Mouse (Mus musculus): ENCODE measurements at regions not wholly inside any gene's neighbourhood (a gene's known extent, or its start where the extent isn't known, plus 50 kb on each side); places are given as distances from the start of the nearest gene placed in this dataset.

DNA sequence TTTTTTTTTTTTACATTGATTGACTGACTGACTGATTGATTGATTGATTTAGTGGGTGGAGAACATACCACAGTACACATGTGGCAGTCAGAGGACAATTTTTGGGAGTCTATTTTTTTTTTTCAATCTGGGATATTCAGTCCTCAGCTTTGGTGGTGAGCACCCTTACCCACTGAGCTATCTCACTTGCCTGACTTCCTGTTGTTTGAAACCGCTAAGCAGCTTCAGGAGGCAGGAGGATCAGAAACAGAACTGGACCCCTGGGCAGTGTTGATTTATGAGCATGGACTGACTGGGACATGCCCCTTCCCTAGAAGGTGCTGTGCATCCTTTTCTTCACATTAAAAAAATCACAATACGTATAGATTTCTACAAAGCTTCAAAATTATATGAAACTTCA is 78.3 kb upstream of the Hdac4 start:
- Histone ChIP-seq H3K27ac (ENCODE audit: low read length) (no peak overlapping the region), H3K36me3 (ENCODE audit: control insufficient read depth, insufficient read depth, low read length) (no peaks in the 10 kb centered on the region), H3K27me3 (ENCODE audit: control insufficient read depth, insufficient read depth, low read depth, low read length) (no peaks in the 10 kb centered on the region), H3K9ac (ENCODE audit: low read length) (no peak overlapping the region), H3K4me3 (ENCODE audit: low read length) (no peak overlapping the region), H3K9me3 (ENCODE audit: control insufficient read depth, low read length) (no peaks in the 10 kb centered on the region), H3K4me1 (replicated peaks; ENCODE audit: control insufficient read depth, insufficient read depth, low read length) (no peaks in the 10 kb centered on the region), H3K4me2 (ENCODE audit: low read depth, low read length) (no peak overlapping the region)
- ATAC-seq (ENCODE audit: low read depth) = no peak
- WGBS = 73% methylated on average over 2 of the region's 2 CpGs

- 30% methylated on average over 9 of the region's 9 CpGs for WGBS
- Histone ChIP-seq H3K36me3 (ENCODE audit: control insufficient read depth, insufficient read depth, low read length) (no peaks in the 10 kb centered on the region), H3K9me3 (ENCODE audit: control insufficient read depth, low read length) (no peaks in the 10 kb centered on the region), H3K9ac (ENCODE audit: low read length) (no peak overlapping the region), H3K4me3 (ENCODE audit: low read length) (no peak overlapping the region), H3K4me2 (ENCODE audit: low read depth, low read length) (no peak overlapping the region), H3K4me1 (replicated peaks; ENCODE audit: control insufficient read depth, insufficient read depth, low read length) (no peaks in the 10 kb centered on the region), H3K27me3 (ENCODE audit: control insufficient read depth, insufficient read depth, low read depth, low read length) (no peaks in the 10 kb centered on the region), H3K27ac (ENCODE audit: low read length) (no peak overlapping the region)
- ATAC-seq (ENCODE audit: low read depth) = no peak
Measured at GRCm38 (mm10) chr1:92271676-92272291, 76.3 kb upstream of the Hdac4 start.

GRCm38 (mm10) chr1:92270486-92271058 is 75.1 kb upstream of the Hdac4 start:
- no peaks in the 10 kb centered on the region for H3K36me3 ChIP-seq (ENCODE audit: control insufficient read depth, insufficient read depth, low read length)
- no peak overlapping the region for H3K27ac ChIP-seq (ENCODE audit: low read length)
- 35% methylated on average over 6 of the region's 6 CpGs for WGBS
- H3K27me3 ChIP-seq (ENCODE audit: control insufficient read depth, insufficient read depth, low read depth, low read length) = no peaks in the 10 kb centered on the region
- no peak for ATAC-seq (ENCODE audit: low read depth)
- H3K4me1 ChIP-seq (replicated peaks; ENCODE audit: control insufficient read depth, insufficient read depth, low read length) = no peaks in the 10 kb centered on the region
- H3K9me3 ChIP-seq (ENCODE audit: control insufficient read depth, low read length) = no peaks in the 10 kb centered on the region
- no peak overlapping the region for H3K4me2 ChIP-seq (ENCODE audit: low read depth, low read length)
- H3K9ac ChIP-seq (ENCODE audit: low read length) = no peak overlapping the region
- no peak overlapping the region for H3K4me3 ChIP-seq (ENCODE audit: low read length)

GRCm38 (mm10) chr1:92269464-92269863 is 74.0 kb upstream of the Hdac4 start:
- Histone ChIP-seq H3K9me3 (ENCODE audit: control insufficient read depth, low read length) (no peaks in the 10 kb centered on the region), H3K36me3 (ENCODE audit: control insufficient read depth, insufficient read depth, low read length) (no peaks in the 10 kb centered on the region), H3K4me1 (replicated peaks; ENCODE audit: control insufficient read depth, insufficient read depth, low read length) (no peaks in the 10 kb centered on the region), H3K9ac (ENCODE audit: low read length) (no peak overlapping the region), H3K4me2 (ENCODE audit: low read depth, low read length) (no peak overlapping the region), H3K27me3 (ENCODE audit: control insufficient read depth, insufficient read depth, low read depth, low read length) (no peaks in the 10 kb centered on the region), H3K4me3 (ENCODE audit: low read length) (no peak overlapping the region), H3K27ac (ENCODE audit: low read length) (no peak overlapping the region)
- no peak for ATAC-seq (ENCODE audit: low read depth)
- 62% methylated on average over 10 of the region's 10 CpGs for WGBS

DNA sequence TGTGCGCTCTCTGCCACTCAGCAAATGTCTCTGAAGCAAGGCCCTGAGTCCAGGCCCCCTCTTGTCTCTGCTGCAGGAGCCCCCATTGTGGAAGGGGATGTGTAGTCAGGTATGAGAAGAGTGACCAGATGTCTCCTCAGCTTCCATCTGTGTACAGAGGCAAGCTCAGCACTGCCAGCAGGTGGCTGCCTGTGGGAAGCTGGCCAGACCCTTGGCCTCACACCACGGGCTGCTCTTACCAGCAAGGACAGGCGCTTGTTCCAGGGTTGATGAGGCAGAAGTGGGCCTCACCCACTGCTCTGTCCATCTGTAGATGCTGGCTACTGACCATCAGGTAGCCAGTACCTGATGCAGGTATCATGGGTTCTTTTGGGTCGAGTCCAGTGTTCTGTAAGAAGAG is 69.4 kb upstream of the Hdac4 start:
- H3K9me3 ChIP-seq (ENCODE audit: control insufficient read depth, low read length) = no peaks in the 10 kb centered on the region
- no peak overlapping the region for H3K4me2 ChIP-seq (ENCODE audit: low read depth, low read length)
- H3K36me3 ChIP-seq (ENCODE audit: control insufficient read depth, insufficient read depth, low read length) = no peaks in the 10 kb centered on the region
- H3K4me1 ChIP-seq (replicated peaks; ENCODE audit: control insufficient read depth, insufficient read depth, low read length) = no peaks in the 10 kb centered on the region
- H3K27me3 ChIP-seq (ENCODE audit: control insufficient read depth, insufficient read depth, low read depth, low read length) = no peaks in the 10 kb centered on the region
- H3K27ac ChIP-seq (ENCODE audit: low read length) = no peak overlapping the region
- no peak for ATAC-seq (ENCODE audit: low read depth)
- WGBS = 66% methylated on average over 4 of the region's 4 CpGs
- H3K4me3 ChIP-seq (ENCODE audit: low read length) = no peak overlapping the region
- no peak overlapping the region for H3K9ac ChIP-seq (ENCODE audit: low read length)

DNA sequence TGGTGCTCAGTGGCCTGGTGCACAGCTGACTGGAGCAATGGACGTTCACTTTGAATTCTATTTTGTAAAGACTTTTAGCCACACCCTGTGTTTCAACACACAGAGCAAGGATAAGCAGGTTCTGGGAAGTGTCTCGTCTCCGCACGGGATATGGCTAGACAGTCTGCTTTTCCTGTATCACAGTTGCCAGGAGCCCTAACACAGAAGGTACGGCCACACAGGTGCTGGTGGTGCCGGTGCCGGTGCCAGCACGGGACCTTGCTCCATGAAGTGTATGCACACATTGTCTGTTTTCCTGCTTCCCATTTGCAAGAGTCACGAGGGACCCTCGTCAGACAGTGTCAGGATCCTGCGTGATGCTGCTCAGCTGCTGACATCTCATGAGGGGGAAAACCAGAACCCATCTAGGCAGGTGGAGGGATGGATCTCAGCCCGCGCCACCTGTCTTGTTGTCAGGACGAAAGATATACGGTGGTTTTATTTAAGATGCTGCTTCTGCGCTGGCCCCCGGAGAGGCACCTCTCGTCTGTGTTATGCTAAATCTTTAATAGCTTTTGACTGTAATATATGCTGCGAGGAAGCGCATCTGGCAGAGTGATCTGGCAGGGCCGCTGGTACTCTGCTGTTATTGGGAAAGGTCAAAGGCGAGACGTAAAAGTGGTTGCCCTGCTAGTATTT is 64.4 kb upstream of the Hdac4 start:
- H3K9me3 ChIP-seq (ENCODE audit: control insufficient read depth, low read length) = no peaks in the 10 kb centered on the region
- H3K4me3 ChIP-seq (ENCODE audit: low read length) = no peak overlapping the region
- H3K36me3 ChIP-seq (ENCODE audit: control insufficient read depth, insufficient read depth, low read length) = no peaks in the 10 kb centered on the region
- H3K27ac ChIP-seq (ENCODE audit: low read length) = no peak overlapping the region
- H3K4me2 ChIP-seq (ENCODE audit: low read depth, low read length) = no peak overlapping the region
- ATAC-seq (ENCODE audit: low read depth) = no peak
- 77% methylated on average over 23 of the region's 23 CpGs for WGBS
- H3K9ac ChIP-seq (ENCODE audit: low read length) = no peak overlapping the region
- no peaks in the 10 kb centered on the region for H3K27me3 ChIP-seq (ENCODE audit: control insufficient read depth, insufficient read depth, low read depth, low read length)
- H3K4me1 ChIP-seq (replicated peaks; ENCODE audit: control insufficient read depth, insufficient read depth, low read length) = no peaks in the 10 kb centered on the region

- Histone ChIP-seq H3K9ac (ENCODE audit: low read length) (no peak overlapping the region), H3K36me3 (ENCODE audit: control insufficient read depth, insufficient read depth, low read length) (no peaks in the 10 kb centered on the region), H3K4me3 (ENCODE audit: low read length) (no peak overlapping the region), H3K27ac (ENCODE audit: low read length) (no peak overlapping the region), H3K27me3 (ENCODE audit: control insufficient read depth, insufficient read depth, low read depth, low read length) (no peaks in the 10 kb centered on the region), H3K9me3 (ENCODE audit: control insufficient read depth, low read length) (no peaks in the 10 kb centered on the region), H3K4me1 (replicated peaks; ENCODE audit: control insufficient read depth, insufficient read depth, low read length) (no peaks in the 10 kb centered on the region), H3K4me2 (ENCODE audit: low read depth, low read length) (no peak overlapping the region)
- ATAC-seq (ENCODE audit: low read depth) = no peak
Measured at GRCm38 (mm10) chr1:92258026-92258425, 62.5 kb upstream of the Hdac4 start.

- no peak overlapping the region for H3K4me2 ChIP-seq (ENCODE audit: low read depth, low read length)
- WGBS = 81% methylated on average over 8 of the region's 8 CpGs
- no peaks in the 10 kb centered on the region for H3K27me3 ChIP-seq (ENCODE audit: control insufficient read depth, insufficient read depth, low read depth, low read length)
- H3K27ac ChIP-seq (ENCODE audit: low read length) = no peak overlapping the region
- H3K36me3 ChIP-seq (ENCODE audit: control insufficient read depth, insufficient read depth, low read length) = no peaks in the 10 kb centered on the region
- no peaks in the 10 kb centered on the region for H3K4me1 ChIP-seq (replicated peaks; ENCODE audit: control insufficient read depth, insufficient read depth, low read length)
- no peak overlapping the region for H3K4me3 ChIP-seq (ENCODE audit: low read length)
- no peak overlapping the region for H3K9ac ChIP-seq (ENCODE audit: low read length)
- no peaks in the 10 kb centered on the region for H3K9me3 ChIP-seq (ENCODE audit: control insufficient read depth, low read length)
- no peak for ATAC-seq (ENCODE audit: low read depth)
Measured at GRCm38 (mm10) chr1:92253086-92253485, 57.6 kb upstream of the Hdac4 start.

- 67% methylated on average over 10 of the region's 10 CpGs for WGBS
- Histone ChIP-seq H3K9ac (ENCODE audit: low read length) (no peak overlapping the region), H3K27me3 (ENCODE audit: control insufficient read depth, insufficient read depth, low read depth, low read length) (no peaks in the 10 kb centered on the region), H3K4me3 (ENCODE audit: low read length) (no peak overlapping the region), H3K4me2 (ENCODE audit: low read depth, low read length) (no peak overlapping the region), H3K4me1 (replicated peaks; ENCODE audit: control insufficient read depth, insufficient read depth, low read length) (no peaks in the 10 kb centered on the region), H3K9me3 (ENCODE audit: control insufficient read depth, low read length) (no peaks in the 10 kb centered on the region), H3K27ac (ENCODE audit: low read length) (no peak overlapping the region), H3K36me3 (ENCODE audit: control insufficient read depth, insufficient read depth, low read length) (no peaks in the 10 kb centered on the region)
- no peak for ATAC-seq (ENCODE audit: low read depth)
Measured at GRCm38 (mm10) chr1:92250594-92251463, 55.3 kb upstream of the Hdac4 start.

Measured in lung, embryonic 16.5 days (tissue).